Mouse (Mus musculus): ENCODE results near the gene Inhba. TPM values are rescaled to one million over a fixed set of nuclear protein-coding genes. Genes with fewer than 3 reads are reported as not detected.

Inhba gene
- total and polyA plus RNA-seq, 2 experiments from 2014 or later: 0.47 to 1.7 TPM

- H3K9ac ChIP-seq (replicated peaks; ENCODE audit: low read length): no peak overlapping the region
- TF ChIP-seq CTCF (IDR thresholded peaks at IDR 0.05; ENCODE audit: low read depth): peak; percentile 88
- no peaks in the 10 kb centered on the region for H3K27me3 ChIP-seq (ENCODE audit: insufficient read depth, low read length)
- ATAC-seq (0 out of 2 replicates have a peak, but pooled peaks have one; percentile 66), DNase-seq (ENCODE audit: low spot score) (peak; percentile 81)
- no peak overlapping the region for H3K27ac ChIP-seq
- no peaks in the 10 kb centered on the region for H3K36me3 ChIP-seq (ENCODE audit: insufficient read depth, low read length)
- no peaks in the 10 kb centered on the region for H3K9me3 ChIP-seq (ENCODE audit: low read length)
- H3K4me2 ChIP-seq (ENCODE audit: low read depth, low read length): no peak overlapping the region
- no peaks in the 10 kb centered on the region for H3K4me1 ChIP-seq (ENCODE audit: insufficient read depth, low read length)
- 6% methylated on average over 4 of the region's 4 CpGs for WGBS
- H3K4me3 ChIP-seq (ENCODE audit: low read length): no peak overlapping the region
Measured at GRCm38 (mm10) chr13:16005517-16005916, 6.1 kb upstream of the Inhba start.

GRCm38 (mm10) chr13:16007748-16008147, 3.9 kb upstream of the Inhba start:
- H3K4me2 ChIP-seq (ENCODE audit: low read depth, low read length): no peak overlapping the region
- H3K36me3 ChIP-seq (ENCODE audit: insufficient read depth, low read length): no peaks in the 10 kb centered on the region
- WGBS: 61% methylated on average over 4 of the region's 4 CpGs
- no peak for ATAC-seq
- no peak for DNase-seq (ENCODE audit: low spot score)
- TF ChIP-seq CTCF (IDR thresholded peaks at IDR 0.05; ENCODE audit: low read depth): no peak
- peaks cover 6% of the 10 kb centered on the region; the same call in 1 of the 2 replicates for H3K4me1 ChIP-seq (ENCODE audit: insufficient read depth, low read length)
- no peak overlapping the region for H3K27ac ChIP-seq
- H3K27me3 ChIP-seq (ENCODE audit: insufficient read depth, low read length): no peaks in the 10 kb centered on the region
- no peaks in the 10 kb centered on the region for H3K9me3 ChIP-seq (ENCODE audit: low read length)
- no peak overlapping the region for H3K4me3 ChIP-seq (ENCODE audit: low read length)
- H3K9ac ChIP-seq (replicated peaks; ENCODE audit: low read length): no peak overlapping the region

GRCm38 (mm10) chr13:16008348-16008747, 3.3 kb upstream of the Inhba start:
- no peak for TF ChIP-seq CTCF (IDR thresholded peaks at IDR 0.05; ENCODE audit: low read depth)
- no peak overlapping the region for H3K27ac ChIP-seq
- WGBS: 71% methylated on average over 1 of the region's 1 CpGs

GRCm38 (mm10) chr13:16009766-16010465, 1.7 kb upstream of the Inhba start:
- Histone ChIP-seq H3K9me3 (ENCODE audit: low read length) (no peaks in the 10 kb centered on the region), H3K4me3 (ENCODE audit: low read length) (no peak overlapping the region), H3K36me3 (ENCODE audit: insufficient read depth, low read length) (no peaks in the 10 kb centered on the region), H3K9ac (replicated peaks; ENCODE audit: low read length) (no peak overlapping the region), H3K27ac (no peak overlapping the region), H3K4me2 (ENCODE audit: low read depth, low read length) (no peak overlapping the region), H3K27me3 (ENCODE audit: insufficient read depth, low read length) (no peaks in the 10 kb centered on the region), H3K4me1 (ENCODE audit: insufficient read depth, low read length) (peaks cover 6% of the 10 kb centered on the region; the same call in 1 of the 2 replicates)
- no peak for ATAC-seq
- no peak for TF ChIP-seq CTCF (IDR thresholded peaks at IDR 0.05; ENCODE audit: low read depth)
- no peak for DNase-seq (ENCODE audit: low spot score)
- 87% methylated on average over 8 of the region's 8 CpGs for WGBS

More at GRCm38 (mm10) chr13:16008348-16008747, 3.3 kb upstream of the Inhba start:
- ATAC-seq: no peak
- Histone ChIP-seq H3K9ac (replicated peaks; ENCODE audit: low read length) (no peak overlapping the region), H3K27me3 (ENCODE audit: insufficient read depth, low read length) (no peaks in the 10 kb centered on the region), H3K9me3 (ENCODE audit: low read length) (no peaks in the 10 kb centered on the region), H3K4me2 (ENCODE audit: low read depth, low read length) (no peak overlapping the region), H3K4me1 (ENCODE audit: insufficient read depth, low read length) (peaks cover 6% of the 10 kb centered on the region; the same call in 1 of the 2 replicates), H3K4me3 (ENCODE audit: low read length) (no peak overlapping the region), H3K36me3 (ENCODE audit: insufficient read depth, low read length) (no peaks in the 10 kb centered on the region)
- DNase-seq (ENCODE audit: low spot score): no peak

GRCm38 (mm10) chr13:16010586-16010985, 1.1 kb upstream of the Inhba start:
- Histone ChIP-seq H3K4me1 (ENCODE audit: insufficient read depth, low read length) (peaks cover 6% of the 10 kb centered on the region; the same call in 1 of the 2 replicates), H3K4me3 (ENCODE audit: low read length) (no peak overlapping the region), H3K4me2 (ENCODE audit: low read depth, low read length) (no peak overlapping the region), H3K9ac (replicated peaks; ENCODE audit: low read length) (no peak overlapping the region), H3K9me3 (ENCODE audit: low read length) (no peaks in the 10 kb centered on the region), H3K36me3 (ENCODE audit: insufficient read depth, low read length) (no peaks in the 10 kb centered on the region), H3K27ac (no peak overlapping the region), H3K27me3 (ENCODE audit: insufficient read depth, low read length) (no peaks in the 10 kb centered on the region)
- DNase-seq (ENCODE audit: low spot score) (no peak), ATAC-seq (no peak)
- 75% methylated on average over 4 of the region's 4 CpGs for WGBS
- TF ChIP-seq CTCF (IDR thresholded peaks at IDR 0.05; ENCODE audit: low read depth): no peak

GRCm38 (mm10) chr13:16012243-16012887, 714 bp downstream of the Inhba start:
- Histone ChIP-seq H3K27ac (no peak overlapping the region), H3K4me1 (ENCODE audit: insufficient read depth, low read length) (peaks cover 7% of the 10 kb centered on the region; the same call in 1 of the 2 replicates), H3K4me2 (ENCODE audit: low read depth, low read length) (peak overlapping the region; percentile 77), H3K4me3 (ENCODE audit: low read length) (peak overlapping the region; percentile 44), H3K9ac (replicated peaks; ENCODE audit: low read length) (peak overlapping the region; percentile 22), H3K9me3 (ENCODE audit: low read length) (no peaks in the 10 kb centered on the region), H3K27me3 (ENCODE audit: insufficient read depth, low read length) (no peaks in the 10 kb centered on the region), H3K36me3 (ENCODE audit: insufficient read depth, low read length) (no peaks in the 10 kb centered on the region)
- peak; percentile 79 for DNase-seq (ENCODE audit: low spot score)
- ATAC-seq: peak; percentile 93
- 9% methylated on average over 19 of the region's 19 CpGs for WGBS
- peak; percentile 82 for TF ChIP-seq CTCF (IDR thresholded peaks at IDR 0.05; ENCODE audit: low read depth)
